Mouse (Mus musculus): ENCODE measurements at regions not wholly inside any gene's neighbourhood (a gene's known extent, or its start where the extent isn't known, plus 50 kb on each side); places are given as distances from the start of the nearest gene placed in this dataset.
"Not testable (repeated sequence)": the region's sequence is repeated elsewhere in the genome, so short reads cannot be mapped to it uniquely, and the experiment has no call there.

DNA sequence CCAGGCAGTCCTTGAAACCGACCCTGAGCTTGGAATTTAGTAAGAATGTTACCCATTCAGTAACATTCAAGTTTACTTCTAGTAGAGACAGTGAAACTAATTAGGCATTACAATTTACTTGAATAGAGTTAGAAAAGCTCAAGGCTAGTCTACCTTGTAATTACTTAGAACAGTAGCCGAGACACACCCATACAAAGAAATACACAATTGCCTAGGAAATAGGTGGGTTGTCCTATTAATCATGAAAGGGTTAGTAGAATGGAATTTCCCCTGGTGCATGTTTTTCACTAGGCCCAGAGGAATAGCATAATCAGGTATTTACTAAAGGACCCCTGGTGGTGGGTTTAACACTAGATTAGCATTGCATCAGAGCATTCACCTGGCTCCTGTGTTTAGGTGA lies 288.2 kb upstream of the Cypt12 start:
- DNase-seq (ENCODE audit: low spot score in 2 of 2); intact Hi-C loops (cut with DNase I): not testable (repeated sequence)

DNA sequence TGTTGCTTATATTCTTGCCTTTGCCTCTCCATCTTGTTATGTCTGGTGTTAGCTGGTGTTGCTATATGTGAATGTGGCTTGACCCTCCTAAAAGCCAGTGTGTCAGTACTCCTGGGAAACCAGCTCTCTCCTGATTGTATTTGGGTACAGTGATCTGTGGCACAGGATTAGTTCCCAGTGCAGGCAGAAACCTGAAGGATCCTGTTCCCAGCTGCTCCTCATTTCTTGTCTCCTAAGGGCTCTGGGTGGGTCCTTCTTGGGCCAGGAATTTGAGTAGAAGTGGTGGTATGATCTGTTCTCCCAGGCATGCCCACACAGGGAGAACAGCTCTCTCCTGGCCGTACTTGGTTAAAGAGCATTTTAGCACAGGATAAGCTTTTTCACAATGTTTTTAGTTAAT lies 286.2 kb upstream of the Cypt12 start:
- no peak for DNase-seq (ENCODE audit: low spot score in 2 of 2)
- intact Hi-C loops (cut with DNase I) = no loop called here

GRCm38 (mm10) chr3:17667016-17667415 lies 281.2 kb upstream of the Cypt12 start:
- intact Hi-C loops (cut with DNase I) = no loop called here
- DNase-seq (ENCODE audit: low spot score in 2 of 2) = peak; percentile 8 to 11

- intact Hi-C loops (cut with DNase I) = no loop called here
- no peak for DNase-seq (ENCODE audit: low spot score in 2 of 2)
Observed at GRCm38 (mm10) chr3:17668839-17669238, 279.4 kb upstream of the Cypt12 start.
